Mouse (Mus musculus) CH12.LX (cell line): ENCODE measurements around the gene Fam122c. TPM values are rescaled to one million over a fixed set of nuclear protein-coding genes. Genes with fewer than 3 reads are reported as not detected.

Source experiments
- DNase-seq: peaks from one replicate; pipeline ENCODE4 v3.0.0-alpha.2; 2013; ENCODE audit errors: extremely low read depth
- H3K27ac ChIP-seq: 2 replicates; pipeline ENCODE4 v1.5.1; 2012; ENCODE audit warnings: low read depth, mild to moderate bottlenecking, control low read depth, moderate library complexity; ENCODE audit not compliant: insufficient read depth
- H3K27me3 ChIP-seq: replicated peaks from 2 replicates; pipeline ENCODE3; 2012; ENCODE audit warnings: inconsistent platforms
- H3K36me3 ChIP-seq, 2 experiments: replicated peaks in 1 of 2; 2 replicates each; pipeline versions ENCODE3 to v1.6.1; 2012; ENCODE audit warnings: inconsistent platforms in 1 of 2, low read length in 1 of 2, mild to moderate bottlenecking in 1 of 2, mixed read lengths in 1 of 2, moderate library complexity in 1 of 2; ENCODE audit not compliant: control insufficient read depth in 1 of 2, insufficient read depth in 1 of 2
- H3K4me1 ChIP-seq, 2 experiments: 2 replicates each; pipeline ENCODE4 v1.6.1; 2012; ENCODE audit warnings: inconsistent platforms in 1 of 2, moderate library complexity in 1 of 2; ENCODE audit not compliant: insufficient read depth in 2 of 2, control insufficient read depth in 1 of 2
- H3K4me2 ChIP-seq: 2 replicates; pipeline ENCODE4 v1.6.1; 2012; ENCODE audit warnings: low read depth, mild to moderate bottlenecking, control low read depth; ENCODE audit not compliant: poor library complexity, insufficient read depth, severe bottlenecking
- H3K4me3 ChIP-seq, 3 experiments: fragments of 150-350 bp in 1 of 3; sonication (generic) in 1 of 3; replicated peaks in 1 of 3; 2 replicates each; pipeline versions ENCODE3 to v1.5.1; 2011 to 2012; ENCODE audit warnings: low read depth in 2 of 3, low read length in 2 of 3, mild to moderate bottlenecking in 2 of 3, moderate library complexity in 2 of 3, control low read depth in 1 of 3, improper control_type of control experiment in 1 of 3, inconsistent platforms in 1 of 3, mixed read lengths in 1 of 3; ENCODE audit not compliant: poor library complexity in 1 of 3
- H3K79me2 ChIP-seq: replicated peaks from 2 replicates; pipeline ENCODE4 v1.6.1; 2012; ENCODE audit warnings: mild to moderate bottlenecking, moderate library complexity; ENCODE audit not compliant: control insufficient read depth, poor library complexity, insufficient read depth, severe bottlenecking; ENCODE audit errors: extremely low read depth
- H3K9ac ChIP-seq: 2 replicates; pipeline ENCODE4 v1.6.1; 2012; ENCODE audit warnings: low read depth, mild to moderate bottlenecking, control low read depth, moderate library complexity; ENCODE audit not compliant: insufficient read depth
- H3K9me3 ChIP-seq: replicated peaks from 2 replicates; pipeline ENCODE3; 2012; ENCODE audit warnings: low read length, inconsistent platforms, mixed read lengths
- BHLHE40 ChIP-seq: IDR thresholded peaks from 2 replicates; pipeline ENCODE4 v1.6.1; 2011; ENCODE audit warnings: mild to moderate bottlenecking, low read depth, low read length, improper control_type of control experiment
- CHD1 ChIP-seq: IDR thresholded peaks from 2 replicates; pipeline ENCODE4 v1.6.1; 2012; ENCODE audit warnings: low read depth, low read length, improper control_type of control experiment, inconsistent platforms
- CHD2 ChIP-seq: IDR thresholded peaks from 2 replicates; pipeline ENCODE4 v1.6.1; 2011; ENCODE audit warnings: low read length, improper control_type of control experiment
- CTCF ChIP-seq, 2 experiments: IDR thresholded peaks in 1 of 2; conservative IDR thresholded peaks in 1 of 2; 2 replicates each; pipeline ENCODE4 v1.5.1; 2011 to 2012; ENCODE audit warnings: low read depth in 2 of 2, low read length in 2 of 2, improper control_type of control experiment in 1 of 2, inconsistent platforms in 1 of 2, mild to moderate bottlenecking in 1 of 2, moderate library complexity in 1 of 2
- ELF1 ChIP-seq: IDR thresholded peaks from 2 replicates; pipeline ENCODE4 v1.6.1; 2014; ENCODE audit warnings: low read depth, mild to moderate bottlenecking, inconsistent platforms, low read length, improper control_type of control experiment
- EP300 ChIP-seq: IDR thresholded peaks from 2 replicates; pipeline ENCODE4 v1.6.1; 2011; ENCODE audit warnings: low read length, improper control_type of control experiment
- ETS1 ChIP-seq: conservative IDR thresholded peaks from 2 replicates; pipeline ENCODE4 v1.6.1; 2012; ENCODE audit warnings: low read depth, mild to moderate bottlenecking, inconsistent platforms, low read length, improper control_type of control experiment, moderate library complexity
- GABPA ChIP-seq: IDR thresholded peaks from 2 replicates; pipeline ENCODE4 v1.6.1; 2012; ENCODE audit warnings: low read depth, low read length, improper control_type of control experiment, inconsistent platforms; ENCODE audit not compliant: insufficient replicate concordance
- HCFC1 ChIP-seq: IDR thresholded peaks from 2 replicates; pipeline ENCODE4 v1.6.1; 2012; ENCODE audit warnings: low read depth, mild to moderate bottlenecking, inconsistent platforms, low read length, improper control_type of control experiment
- IRF4 ChIP-seq: IDR thresholded peaks from 2 replicates; pipeline ENCODE4 v1.6.1; 2014; ENCODE audit warnings: low read depth, mild to moderate bottlenecking, inconsistent platforms, low read length, improper control_type of control experiment
- JUN ChIP-seq: IDR thresholded peaks from 2 replicates; pipeline ENCODE4 v1.6.1; 2011; ENCODE audit warnings: low read depth, mild to moderate bottlenecking, low read length, improper control_type of control experiment, moderate library complexity; ENCODE audit not compliant: insufficient read depth
- JUND ChIP-seq: conservative IDR thresholded peaks from 2 replicates; pipeline ENCODE4 v1.6.1; 2011; ENCODE audit warnings: low read depth, low read length, improper control_type of control experiment
- KAT2A ChIP-seq: IDR thresholded peaks from 2 replicates; pipeline ENCODE4 v1.6.1; 2012; ENCODE audit warnings: low read length, improper control_type of control experiment, inconsistent platforms; ENCODE audit not compliant: insufficient replicate concordance
- MAFK ChIP-seq: IDR thresholded peaks from 2 replicates; pipeline ENCODE4 v1.6.1; 2011; ENCODE audit warnings: low read length, improper control_type of control experiment; ENCODE audit not compliant: insufficient replicate concordance
- MAX ChIP-seq: IDR thresholded peaks from 2 replicates; pipeline ENCODE4 v1.6.1; 2011; ENCODE audit warnings: low read length, improper control_type of control experiment
- MAZ ChIP-seq: IDR thresholded peaks from 2 replicates; pipeline ENCODE4 v1.6.1; 2012; ENCODE audit warnings: low read depth, mild to moderate bottlenecking, inconsistent platforms, low read length, improper control_type of control experiment, moderate library complexity
- MEF2A ChIP-seq: IDR thresholded peaks from 2 replicates; pipeline ENCODE4 v1.6.1; 2014; ENCODE audit warnings: low read depth, mild to moderate bottlenecking, inconsistent platforms, low read length, improper control_type of control experiment, borderline replicate concordance
- MXI1 ChIP-seq: IDR thresholded peaks from 2 replicates; pipeline ENCODE4 v1.6.1; 2011; ENCODE audit warnings: mild to moderate bottlenecking, low read depth, low read length, improper control_type of control experiment
- NELFE ChIP-seq: IDR thresholded peaks from 2 replicates; pipeline ENCODE4 v1.6.1; 2011; ENCODE audit warnings: low read depth, low read length, improper control_type of control experiment
- NRF1 ChIP-seq: IDR thresholded peaks from 2 replicates; pipeline ENCODE4 v1.6.1; 2014; ENCODE audit warnings: low read depth, mild to moderate bottlenecking, inconsistent platforms, low read length, improper control_type of control experiment, moderate library complexity
- PAX5 ChIP-seq: IDR thresholded peaks from 2 replicates; pipeline ENCODE4 v1.6.1; 2012; ENCODE audit warnings: low read length, inconsistent platforms, mixed read lengths
- POLR2A ChIP-seq: IDR thresholded peaks from 2 replicates; pipeline ENCODE4 v1.6.1; 2011; ENCODE audit warnings: low read depth, mild to moderate bottlenecking, improper control_type of control experiment, low read length
- RAD21 ChIP-seq: IDR thresholded peaks from 2 replicates; pipeline ENCODE4 v1.6.1; 2011; ENCODE audit warnings: low read depth, mild to moderate bottlenecking, low read length, improper control_type of control experiment, moderate library complexity
- RCOR1 ChIP-seq: conservative IDR thresholded peaks from 2 replicates; pipeline ENCODE4 v1.6.1; 2012; ENCODE audit warnings: low read depth, mild to moderate bottlenecking, inconsistent platforms, low read length, improper control_type of control experiment
- SIN3A ChIP-seq: IDR thresholded peaks from 2 replicates; pipeline ENCODE4 v1.6.1; 2012; ENCODE audit warnings: low read length, improper control_type of control experiment, inconsistent platforms
- SMC3 ChIP-seq: IDR thresholded peaks from 2 replicates; pipeline ENCODE4 v1.6.1; 2011; ENCODE audit warnings: low read depth, low read length, improper control_type of control experiment
- TBP ChIP-seq: conservative IDR thresholded peaks from 2 replicates; pipeline ENCODE4 v1.6.1; 2011; ENCODE audit warnings: low read depth, low read length, improper control_type of control experiment
- TCF12 ChIP-seq: IDR thresholded peaks from 2 replicates; pipeline ENCODE4 v1.6.1; 2014; ENCODE audit warnings: low read depth, mild to moderate bottlenecking, inconsistent platforms, low read length, improper control_type of control experiment
- UBTF ChIP-seq: IDR thresholded peaks from 2 replicates; pipeline ENCODE4 v1.6.1; 2012; ENCODE audit warnings: low read depth, mild to moderate bottlenecking, inconsistent platforms, low read length, improper control_type of control experiment, moderate library complexity
- USF1 ChIP-seq: IDR thresholded peaks from 2 replicates; pipeline ENCODE4 v1.6.1; 2014; ENCODE audit warnings: low read depth, mild to moderate bottlenecking, inconsistent platforms, low read length, improper control_type of control experiment
- USF2 ChIP-seq: conservative IDR thresholded peaks from 2 replicates; pipeline ENCODE4 v1.6.1; 2011; ENCODE audit warnings: low read depth, low read length, improper control_type of control experiment
- ZC3H11A ChIP-seq: IDR thresholded peaks from 2 replicates; pipeline ENCODE4 v1.6.1; 2012; ENCODE audit warnings: low read depth, mild to moderate bottlenecking, inconsistent platforms, low read length, improper control_type of control experiment
- ZMIZ1 ChIP-seq: IDR thresholded peaks from 2 replicates; pipeline ENCODE4 v1.6.1; 2012; ENCODE audit warnings: low read depth, mild to moderate bottlenecking, inconsistent platforms, low read length, improper control_type of control experiment
- dilution Hi-C: fragments of 300-500 bp; cut with MboI; formaldehyde crosslinking; loops from 2 replicates; pipeline ENCODE4 v1.14.3; 2020; ENCODE audit warnings: low sequenced_read_pairs; ENCODE audit not compliant: extremely low pct_unique_long_range_greater_than_20kb, extremely low pct_ligation_motif_present
- in situ Hi-C: fragments of 300-500 bp; cut with MboI; formaldehyde crosslinking; loops from 3 replicates; pipeline ENCODE4 v1.14.3; 2019; ENCODE audit warnings: low sequenced_read_pairs, low pct_ligation_motif_present, low pct_unique_long_range_greater_than_20kb, mixed read lengths
- polyA plus RNA-seq: library from polyadenylated mRNA; unstranded; fragments of >175 nt; gene quantifications from 2 replicates; pipeline ENCODE4 v1.2.1, GENCODE M21; 2012; ENCODE audit warnings: low read depth; ENCODE audit not compliant: insufficient read length
- total RNA-seq, 2 experiments: library from RNA; depleted of rRNA; stranded (reverse); fragments of 300-350 nt in 1 of 2; fragments of >200 nt in 1 of 2; gene quantifications; 2 replicates each; pipeline ENCODE4 v1.2.3; 2012 to 2014

The Fam122c gene
- total and polyA plus RNA-seq, 3 experiments: not detected

GRCm38 (mm10) chrX:53369534-53370365, 96.5 kb downstream of the Fam122c start:
- Histone ChIP-seq H3K9ac (peak overlapping the region; percentile 63; the same call in 1 of the 2 replicates), H3K36me3 (no peaks in the 10 kb centered on the region), H3K4me2 (peak overlapping the region; percentile 76), H3K4me3 (peak overlapping the region; percentile 64 to 78 (median 71)), H3K9me3 (no peaks in the 10 kb centered on the region), H3K27me3 (no peaks in the 10 kb centered on the region), H3K79me2 (no peaks in the 10 kb centered on the region), H3K27ac (peak overlapping the region; percentile 3), H3K4me1 (peaks cover 0 to 4% of the 10 kb centered on the region in 2 experiments; a peak in 2 of 4 replicates)
- in situ Hi-C loops: no loop called here
- DNase-seq: peak; percentile 47
- TF ChIP-seq GABPA (no peak), NELFE (no peak), JUND (no peak), CTCF (conservative IDR thresholded peaks at IDR 0.05 in 1 of 2, IDR thresholded peaks at IDR 0.05 in 1 of 2; ENCODE audit: low read depth in 2 of 2, low read length in 2 of 2) (no peak), ETS1 (0 out of 2 replicates have a peak, but pooled peaks have one; percentile 24), UBTF (no peak), SIN3A (peak; percentile 53; the same call in 1 of the 2 replicates), IRF4 (no peak), KAT2A (no peak), CHD2 (no peak), EP300 (no peak), RCOR1 (no peak), POLR2A (no peak), MAX (0 out of 2 replicates have a peak, but pooled peaks have one; percentile 20), ZMIZ1 (no peak), TCF12 (no peak), ZC3H11A (no peak), ELF1 (no peak), MXI1 (peak; percentile 69; the same call in 1 of the 2 replicates), JUN (no peak), HCFC1 (no peak), USF2 (no peak), CHD1 (no peak), PAX5 (no peak), BHLHE40 (peak; percentile 67), SMC3 (no peak), MAZ (no peak), MEF2A (no peak), USF1 (no peak; the same call in 1 of the 2 replicates), MAFK (no peak), TBP (no peak), NRF1 (no peak), RAD21 (no peak)
- dilution Hi-C loops: no loop called here
